Mouse (Mus musculus) gonadal fat pad, adult 2 months (tissue): ENCODE measurements at regions not wholly inside any gene's neighbourhood (a gene's known extent, or its start where the extent isn't known, plus 50 kb on each side); places are given as distances from the start of the nearest gene placed in this dataset.

Source experiments
- DNase-seq: peaks from one replicate; pipeline ENCODE4 v3.0.0-alpha.2; 2012; ENCODE audit warnings: low read depth

GRCm38 (mm10) chr3:52543006-52543405 is 274.9 kb downstream of the Foxo1 start:
- DNase-seq = no peak

- no peak for DNase-seq
Measured at GRCm38 (mm10) chr3:52540862-52541380, 272.8 kb downstream of the Foxo1 start.

GRCm38 (mm10) chr3:52539813-52540378 is 271.8 kb downstream of the Foxo1 start:
- DNase-seq = no peak

GRCm38 (mm10) chr3:52538306-52538705 is 270.2 kb downstream of the Foxo1 start:
- no peak for DNase-seq

- DNase-seq = no peak
Measured at GRCm38 (mm10) chr3:52537362-52537911, 269.3 kb downstream of the Foxo1 start.

GRCm38 (mm10) chr3:52535411-52536021 is 267.4 kb downstream of the Foxo1 start:
- DNase-seq = no peak

- no peak for DNase-seq
Measured at GRCm38 (mm10) chr3:52534118-52534517, 266.0 kb downstream of the Foxo1 start.

GRCm38 (mm10) chr3:52531686-52532351 is 263.7 kb downstream of the Foxo1 start:
- DNase-seq = no peak

GRCm38 (mm10) chr3:52530406-52530970 is 262.4 kb downstream of the Foxo1 start:
- no peak for DNase-seq

- no peak for DNase-seq
Measured at GRCm38 (mm10) chr3:52529136-52529535, 261.0 kb downstream of the Foxo1 start.

GRCm38 (mm10) chr3:52528521-52528920 is 260.4 kb downstream of the Foxo1 start:
- no peak for DNase-seq

- no peak for DNase-seq
Measured at GRCm38 (mm10) chr3:52527781-52528180, 259.6 kb downstream of the Foxo1 start.

- no peak for DNase-seq
Measured at GRCm38 (mm10) chr3:52527010-52527754, 259.0 kb downstream of the Foxo1 start.

- no peak for DNase-seq
Measured at GRCm38 (mm10) chr3:52522886-52523285, 254.8 kb downstream of the Foxo1 start.

- DNase-seq = no peak
Measured at GRCm38 (mm10) chr3:52520609-52520947, 252.4 kb downstream of the Foxo1 start.

- no peak for DNase-seq
Measured at GRCm38 (mm10) chr3:52519910-52520608, 251.9 kb downstream of the Foxo1 start.

GRCm38 (mm10) chr3:52517808-52518207 is 249.7 kb downstream of the Foxo1 start:
- no peak for DNase-seq

- no peak for DNase-seq
Measured at GRCm38 (mm10) chr3:52516691-52517090, 248.6 kb downstream of the Foxo1 start.

GRCm38 (mm10) chr3:52512761-52513160 is 244.6 kb downstream of the Foxo1 start:
- DNase-seq = no peak

GRCm38 (mm10) chr3:52511549-52511948 is 243.4 kb downstream of the Foxo1 start:
- no peak for DNase-seq

- no peak for DNase-seq
Measured at GRCm38 (mm10) chr3:52510831-52511230, 242.7 kb downstream of the Foxo1 start.
